Mouse (Mus musculus) heart, embryonic 14.5 days (tissue): Measurements from ENCODE around the gene A4galt. TPM values are rescaled to one million over a fixed set of nuclear protein-coding genes. Genes with fewer than 3 reads are reported as not detected.

Source experiments
- ATAC-seq: fragments of 200-750 bp; cut with Nextera tagmentation; 2 replicates; pipeline ENCODE4 v1.8.0; 2017; ENCODE audit warnings: low read depth, moderate TSS enrichment; ENCODE audit not compliant: insufficient number of reproducible peaks, insufficient read depth, low FRiP score
- H3K27ac ChIP-seq, 2 experiments: fragments of 200-500 bp in 1 of 2; fragments of 300-500 bp in 1 of 2; sonication (generic) in 1 of 2; replicated peaks in 1 of 2; 2 replicates each; pipeline ENCODE4 v1.5.1; 2012 to 2014; ENCODE audit warnings: low read depth in 2 of 2, low read length in 2 of 2, control low read depth in 1 of 2, mild to moderate bottlenecking in 1 of 2, mixed read lengths in 1 of 2; ENCODE audit not compliant: control insufficient read depth in 1 of 2, insufficient read depth in 1 of 2
- H3K27me3 ChIP-seq: fragments of 300-500 bp; sonication (generic); 2 replicates; pipeline ENCODE4 v1.6.1; 2014; ENCODE audit warnings: mild to moderate bottlenecking, low read length, control low read depth; ENCODE audit not compliant: control insufficient read depth, insufficient read depth
- H3K36me3 ChIP-seq: fragments of 300-500 bp; sonication (generic); 2 replicates; pipeline ENCODE4 v1.6.1; 2014; ENCODE audit warnings: mild to moderate bottlenecking, control low read depth, low read length, mixed read lengths; ENCODE audit not compliant: control insufficient read depth, insufficient read depth
- H3K4me1 ChIP-seq, 2 experiments: fragments of 200-500 bp in 1 of 2; fragments of 300-500 bp in 1 of 2; sonication (generic) in 1 of 2; 2 replicates each; pipeline ENCODE4 v1.6.1; 2012 to 2014; ENCODE audit warnings: low read length in 2 of 2, control low read depth in 1 of 2, mixed read lengths in 1 of 2; ENCODE audit not compliant: control insufficient read depth in 2 of 2, insufficient read depth in 2 of 2
- H3K4me2 ChIP-seq: fragments of 300-500 bp; sonication (generic); 2 replicates; pipeline ENCODE4 v1.6.1; 2014; ENCODE audit warnings: mild to moderate bottlenecking, low read length
- H3K4me3 ChIP-seq, 2 experiments: fragments of 200-500 bp in 1 of 2; fragments of 300-500 bp in 1 of 2; sonication (generic) in 1 of 2; 2 replicates each; pipeline ENCODE4 v1.5.1; 2012 to 2014; ENCODE audit warnings: low read length in 2 of 2, mild to moderate bottlenecking in 2 of 2, control low read depth in 1 of 2, low read depth in 1 of 2, moderate library complexity in 1 of 2; ENCODE audit not compliant: control insufficient read depth in 1 of 2, insufficient read depth in 1 of 2
- H3K9ac ChIP-seq: fragments of 300-500 bp; sonication (generic); 2 replicates; pipeline ENCODE4 v1.6.1; 2014; ENCODE audit warnings: mild to moderate bottlenecking, low read length
- H3K9me3 ChIP-seq: fragments of 300-500 bp; sonication (generic); 2 replicates; pipeline ENCODE4 v1.6.1; 2016; ENCODE audit warnings: low read length, control low read depth; ENCODE audit not compliant: control insufficient read depth
- WGBS: fragments of 180-500 bp; shearing (Covaris S2); extraction: QIAGEN DNeasy Blood & Tissue Kit; methylation state at CpG from one replicate; pipeline ENCODE4 v1.1.7; 2014; 5-methylcytosine and 5-hydroxymethylcytosine counted together
- polyA plus RNA-seq: library from polyadenylated mRNA; unstranded; fragments of >200 nt; fragmentation: Nextera tagmentation; extraction: Ambion mirVana; gene quantifications from 2 replicates; pipeline ENCODE4 v1.2.1, GENCODE M21; 2014

A4galt gene
- polyA plus RNA-seq, 1 experiment from 2014 or later = 0.88 TPM

- Histone ChIP-seq H3K36me3 (no peaks in the 10 kb centered on the region), H3K9ac (no peak overlapping the region)
Measured at GRCm38 (mm10) chr15:83265269-83265668, 13.7 kb upstream of the A4galt start.

GRCm38 (mm10) chr15:83263405-83263804 is 11.8 kb upstream of the A4galt start:
- WGBS = 77% methylated on average over 5 of the region's 5 CpGs
- H3K27me3 ChIP-seq = no peaks in the 10 kb centered on the region
- H3K36me3 ChIP-seq = no peaks in the 10 kb centered on the region
- no peaks in the 10 kb centered on the region for H3K9me3 ChIP-seq
- no peaks in the 10 kb centered on the region for H3K4me1 ChIP-seq
- H3K4me2 ChIP-seq = no peak overlapping the region
- H3K9ac ChIP-seq = no peak overlapping the region
- no peak for ATAC-seq
- H3K4me3 ChIP-seq = no peak overlapping the region
- no peak overlapping the region for H3K27ac ChIP-seq

More at GRCm38 (mm10) chr15:83265269-83265668, 13.7 kb upstream of the A4galt start:
- H3K4me3 ChIP-seq = no peak overlapping the region
- no peaks in the 10 kb centered on the region for H3K4me1 ChIP-seq
- no peak overlapping the region for H3K27ac ChIP-seq
- H3K4me2 ChIP-seq = no peak overlapping the region
- no peaks in the 10 kb centered on the region for H3K27me3 ChIP-seq
- no peaks in the 10 kb centered on the region for H3K9me3 ChIP-seq
- ATAC-seq = no peak
- WGBS = 21% methylated on average over 1 of the region's 1 CpGs

- no peaks in the 10 kb centered on the region for H3K4me1 ChIP-seq
- WGBS = 76% methylated on average over 13 of the region's 13 CpGs
- no peaks in the 10 kb centered on the region for H3K36me3 ChIP-seq
- no peak overlapping the region for H3K4me3 ChIP-seq
- no peak overlapping the region for H3K4me2 ChIP-seq
- H3K9me3 ChIP-seq = no peaks in the 10 kb centered on the region
- no peak for ATAC-seq
- H3K9ac ChIP-seq = no peak overlapping the region
- no peak overlapping the region for H3K27ac ChIP-seq
- peaks cover 4% of the 10 kb centered on the region; the same call in 1 of the 2 replicates for H3K27me3 ChIP-seq
Measured at GRCm38 (mm10) chr15:83257906-83258305, 6.3 kb upstream of the A4galt start.

- Histone ChIP-seq H3K9ac (no peak overlapping the region), H3K27me3 (peaks cover 17% of the 10 kb centered on the region), H3K9me3 (no peaks in the 10 kb centered on the region), H3K36me3 (no peaks in the 10 kb centered on the region), H3K4me2 (no peak overlapping the region), H3K4me1 (peaks cover 0 to 3% of the 10 kb centered on the region in 2 experiments; a peak in 3 of 4 replicates), H3K4me3 (no peak overlapping the region), H3K27ac (no peak overlapping the region)
- WGBS = 71% methylated on average over 4 of the region's 4 CpGs
- ATAC-seq = no peak
Measured at GRCm38 (mm10) chr15:83256491-83256890, 4.9 kb upstream of the A4galt start.

- Histone ChIP-seq H3K4me3 (no peak overlapping the region), H3K9ac (no peak overlapping the region), H3K27ac (no peak overlapping the region), H3K36me3 (no peaks in the 10 kb centered on the region), H3K27me3 (peaks cover 23% of the 10 kb centered on the region), H3K4me2 (no peak overlapping the region), H3K9me3 (no peaks in the 10 kb centered on the region), H3K4me1 (peaks cover 0 to 8% of the 10 kb centered on the region in 2 experiments; a peak in 3 of 4 replicates)
- ATAC-seq = no peak
- WGBS = 76% methylated on average over 7 of the region's 7 CpGs
Measured at GRCm38 (mm10) chr15:83255944-83256343, 4.4 kb upstream of the A4galt start.

GRCm38 (mm10) chr15:83255191-83255782 is 3.7 kb upstream of the A4galt start:
- no peak overlapping the region for H3K9ac ChIP-seq
- H3K4me1 ChIP-seq = peaks cover 0 to 12% of the 10 kb centered on the region in 2 experiments; a peak in 3 of 4 replicates
- H3K27me3 ChIP-seq = peaks cover 29% of the 10 kb centered on the region
- H3K4me3 ChIP-seq = no peak overlapping the region
- H3K9me3 ChIP-seq = no peaks in the 10 kb centered on the region
- no peak overlapping the region for H3K4me2 ChIP-seq
- no peak overlapping the region for H3K27ac ChIP-seq
- WGBS = 84% methylated on average over 3 of the region's 4 CpGs
- H3K36me3 ChIP-seq = no peaks in the 10 kb centered on the region
- ATAC-seq = no peak

GRCm38 (mm10) chr15:83254372-83255070 is 2.9 kb upstream of the A4galt start:
- H3K4me3 ChIP-seq = no peak overlapping the region
- H3K27me3 ChIP-seq = peaks cover 37% of the 10 kb centered on the region
- 42% methylated on average over 10 of the region's 10 CpGs for WGBS
- H3K27ac ChIP-seq = no peak overlapping the region
- H3K4me1 ChIP-seq = peaks cover 0 to 12% of the 10 kb centered on the region in 2 experiments; a peak in 3 of 4 replicates
- no peak overlapping the region for H3K9ac ChIP-seq
- no peak for ATAC-seq
- no peak overlapping the region for H3K4me2 ChIP-seq
- H3K9me3 ChIP-seq = no peaks in the 10 kb centered on the region
- no peaks in the 10 kb centered on the region for H3K36me3 ChIP-seq
